ENCODE assay signal across 21 mouse cellular contexts in the genomic region with DNA sequence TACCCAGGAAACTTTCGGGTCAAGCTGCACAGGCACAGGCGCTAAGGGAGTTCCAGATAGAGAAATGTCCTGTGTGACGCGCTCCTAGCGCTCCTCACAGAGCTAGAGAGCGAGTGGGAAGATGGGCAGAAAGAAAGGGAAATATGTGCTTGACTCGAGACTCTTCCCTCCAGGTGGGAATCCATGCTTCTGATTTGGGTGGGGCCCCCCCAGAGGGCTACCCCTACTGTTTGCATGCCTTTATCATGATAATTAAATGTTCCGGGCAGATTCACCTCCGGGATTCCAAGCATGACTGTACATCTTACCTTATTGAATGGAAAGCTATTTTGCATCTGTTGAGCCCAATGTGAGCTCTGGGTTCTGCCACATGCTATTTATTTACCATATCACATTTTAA.
"Had no signal": no experiment of that assay in that cellular context is flagged by ENCODE, and none has a peak within 500 bp of the region (broad histone marks: within the 10 kb centered on the region; RNA-seq: fewer than 3 reads in every experiment).

No protein-coding gene starts in this region.

- H3K27ac ChIP-seq: gastrocnemius, adult 2 months; heart, embryonic 10.5 days; hindbrain, embryonic 15.5 days; hindbrain, postnatal 0 days; layer of hippocampus, adult 2 months; left cerebral cortex, adult 2 months; limb, embryonic 10.5 days; limb, embryonic 12.5 days; liver, embryonic 13.5 days had no signal

- H3K4me3 ChIP-seq: gastrocnemius, adult 2 months; heart, embryonic 10.5 days; heart, embryonic 12.5 days; hindbrain, embryonic 13.5 days; hindbrain, embryonic 15.5 days; layer of hippocampus, adult 2 months; left cerebral cortex, adult 2 months; limb, embryonic 10.5 days; limb, embryonic 12.5 days; liver, embryonic 13.5 days had no signal

- H3K27me3 ChIP-seq: heart, embryonic 12.5 days; hindbrain, embryonic 13.5 days; hindbrain, embryonic 15.5 days; limb, embryonic 12.5 days; liver, embryonic 13.5 days had no signal

- DNase-seq: gastrocnemius, adult 2 months; gastrocnemius, postnatal 10 days; gastrocnemius, postnatal 25 days; heart, adult 18-20 months; heart, postnatal 10 days; kidney, adult 18-20 months; kidney, adult 8-10 months; kidney, postnatal 10 days; kidney, postnatal 25 days; kidney, postnatal 4 days; liver; liver, embryonic 13.5 days had no signal

- H3K9ac ChIP-seq: heart, embryonic 12.5 days; hindbrain, embryonic 13.5 days; hindbrain, embryonic 15.5 days; limb, embryonic 12.5 days; liver, embryonic 13.5 days had no signal

- H3K4me1 ChIP-seq: heart, embryonic 10.5 days; heart, embryonic 12.5 days; limb, embryonic 12.5 days; liver, embryonic 13.5 days had no signal

- H3K9me3 ChIP-seq: heart, embryonic 10.5 days; heart, embryonic 12.5 days; hindbrain, embryonic 13.5 days; hindbrain, embryonic 15.5 days; limb, embryonic 10.5 days; limb, embryonic 12.5 days; liver, embryonic 13.5 days had no signal

- H3K36me3 ChIP-seq: hindbrain, embryonic 15.5 days; liver, embryonic 13.5 days had no signal
